Mouse (Mus musculus) kidney, adult 9 months (tissue): Measurements from ENCODE around the gene Mybph.

Experiments used
- DNase-seq: peaks from one replicate; pipeline ENCODE4 v3.0.0; 2022

The Mybph gene

GRCm38 (mm10) chr1:134193126-134193525, at the start of gene Mybph:
Mybph (plus strand) TSS chr1:134193448.
- no peak for DNase-seq

GRCm38 (mm10) chr1:134146066-134146465, 47.2 kb upstream of the Mybph start:
- DNase-seq = no peak

GRCm38 (mm10) chr1:134150076-134150475, 43.2 kb upstream of the Mybph start:
- DNase-seq = no peak

GRCm38 (mm10) chr1:134150745-134151144, 42.5 kb upstream of the Mybph start:
- no peak for DNase-seq

GRCm38 (mm10) chr1:134151655-134152412, 41.4 kb upstream of the Mybph start:
- peak; percentile 84 for DNase-seq

- no peak for DNase-seq
Measured at GRCm38 (mm10) chr1:134152626-134153590, 40.3 kb upstream of the Mybph start.

GRCm38 (mm10) chr1:134154121-134154520, 39.1 kb upstream of the Mybph start:
- no peak for DNase-seq

GRCm38 (mm10) chr1:134154655-134155054, 38.6 kb upstream of the Mybph start:
- no peak for DNase-seq

GRCm38 (mm10) chr1:134160404-134160803, 32.8 kb upstream of the Mybph start:
- DNase-seq = no peak

- DNase-seq = no peak
Measured at GRCm38 (mm10) chr1:134161399-134161798, 31.8 kb upstream of the Mybph start.

GRCm38 (mm10) chr1:134162510-134163225, 30.6 kb upstream of the Mybph start:
- DNase-seq = peak; percentile 3

- DNase-seq = peak; percentile 37
Measured at GRCm38 (mm10) chr1:134163476-134163875, 29.8 kb upstream of the Mybph start.

GRCm38 (mm10) chr1:134164454-134164853, 28.8 kb upstream of the Mybph start:
- no peak for DNase-seq

GRCm38 (mm10) chr1:134166547-134166946, 26.7 kb upstream of the Mybph start:
- DNase-seq = no peak

- no peak for DNase-seq
Measured at GRCm38 (mm10) chr1:134167416-134168305, 25.6 kb upstream of the Mybph start.

GRCm38 (mm10) chr1:134168567-134168966, 24.7 kb upstream of the Mybph start:
- DNase-seq = no peak

GRCm38 (mm10) chr1:134168985-134169697, 24.1 kb upstream of the Mybph start:
- no peak for DNase-seq

- no peak for DNase-seq
Measured at GRCm38 (mm10) chr1:134173081-134173480, 20.2 kb upstream of the Mybph start.

- DNase-seq = no peak
Measured at GRCm38 (mm10) chr1:134177976-134178375, 15.3 kb upstream of the Mybph start.

GRCm38 (mm10) chr1:134182025-134182424, 11.2 kb upstream of the Mybph start, which contains the start of gene Chil1:
Chil1 (plus strand) TSS chr1:134182176.
- DNase-seq = no peak

- DNase-seq = no peak
Measured at GRCm38 (mm10) chr1:134184089-134184488, 9.2 kb upstream of the Mybph start.
